Mouse (Mus musculus) adrenal gland, adult 8-10 months (tissue): ENCODE measurements around the gene Hyal1. TPM values are rescaled to one million over a fixed set of nuclear protein-coding genes. Genes with fewer than 3 reads are reported as not detected.
"Not testable (repeated sequence)": the region's sequence is repeated elsewhere in the genome, so short reads cannot be mapped to it uniquely, and the experiment has no call there.

ENCODE experiments used
- DNase-seq: peaks from one replicate; pipeline ENCODE4 v3.0.0; 2022
- total RNA-seq, 4 experiments: library from RNA; stranded (reverse); gene quantifications; 2 replicates each; pipeline ENCODE4 v1.2.4; 2022

The Hyal1 gene
- total RNA-seq, 4 experiments from 2014 or later = 7.7 to 14.2 (median 9.3) TPM

- peak; percentile 28 for DNase-seq
These were observed 26.1 kb upstream of the Hyal1 start for GRCm38 (mm10) chr9:107550491-107551116.

GRCm38 (mm10) chr9:107551117-107551889 lies 25.4 kb upstream of the Hyal1 start, which contains the start of gene Rassf1:
Gene Rassf1 (plus strand): TSS chr9:107551555.
- peak; percentile 26 for DNase-seq

GRCm38 (mm10) chr9:107551890-107552355 lies 24.8 kb upstream of the Hyal1 start:
- DNase-seq = no peak

- no peak for DNase-seq
These were observed 23.9 kb upstream of the Hyal1 start for GRCm38 (mm10) chr9:107552690-107553393.

GRCm38 (mm10) chr9:107553541-107554318 lies 23.0 kb upstream of the Hyal1 start:
- no peak for DNase-seq

- DNase-seq = peak; percentile 94
These were observed 22.4 kb upstream of the Hyal1 start for GRCm38 (mm10) chr9:107554319-107554825.

- no peak for DNase-seq
These were observed 21.7 kb upstream of the Hyal1 start for GRCm38 (mm10) chr9:107555031-107555457.

GRCm38 (mm10) chr9:107555701-107556100 lies 21.0 kb upstream of the Hyal1 start:
- no peak for DNase-seq

DNA sequence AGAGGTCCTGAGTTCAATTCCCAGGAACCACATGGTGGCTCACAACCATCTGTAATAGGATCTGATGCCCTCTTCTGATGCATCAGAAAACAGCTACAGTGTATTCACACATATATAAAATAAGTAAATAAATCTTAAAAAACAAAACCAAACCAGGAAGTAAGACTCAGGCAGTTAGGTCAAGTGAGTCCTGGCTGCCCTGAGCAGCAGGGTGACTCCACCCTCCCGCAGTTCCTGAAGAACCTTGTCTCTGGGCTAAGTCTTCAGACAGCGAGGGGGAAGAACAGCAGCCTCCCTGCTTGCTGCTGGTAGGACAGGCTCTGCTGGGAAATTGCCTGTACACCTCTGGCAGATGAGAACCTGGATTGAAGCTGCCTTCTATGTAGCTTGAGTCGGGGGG lies 20.4 kb upstream of the Hyal1 start:
- DNase-seq = no peak

- DNase-seq = peak; percentile 95
These were observed 13.6 kb upstream of the Hyal1 start, which contains the start of gene Tusc2 for GRCm38 (mm10) chr9:107563029-107563581. Gene Tusc2 (plus strand): TSS chr9:107563255.

DNA sequence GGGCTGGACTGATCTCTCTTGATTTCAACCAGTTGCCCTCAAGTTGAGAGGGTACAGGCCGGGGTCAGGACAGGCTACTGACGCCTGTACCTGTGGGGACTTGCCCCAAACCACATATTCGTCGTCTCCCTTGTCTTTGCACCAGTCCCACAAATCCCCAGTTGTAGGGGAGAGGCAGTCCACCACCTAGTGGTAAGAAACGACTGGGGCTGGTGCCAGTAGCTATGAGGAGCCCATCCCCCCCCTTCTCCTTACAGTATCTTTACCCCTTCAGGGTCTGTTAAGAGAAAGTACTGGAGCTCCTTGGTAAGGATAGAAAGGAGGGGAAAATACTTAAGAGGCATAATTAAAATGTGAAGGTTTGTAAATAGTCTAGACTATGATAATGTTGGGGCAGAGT lies 11.2 kb upstream of the Hyal1 start:
- not testable (repeated sequence) for DNase-seq

GRCm38 (mm10) chr9:107566041-107566709 lies 10.6 kb upstream of the Hyal1 start:
- DNase-seq = no peak

- DNase-seq = no peak
These were observed 9.9 kb upstream of the Hyal1 start for GRCm38 (mm10) chr9:107566855-107567254.

GRCm38 (mm10) chr9:107567702-107568319 lies 8.9 kb upstream of the Hyal1 start, which contains the start of gene Hyal2:
Gene Hyal2 (plus strand): TSS chr9:107567945.
- DNase-seq = no peak

DNA sequence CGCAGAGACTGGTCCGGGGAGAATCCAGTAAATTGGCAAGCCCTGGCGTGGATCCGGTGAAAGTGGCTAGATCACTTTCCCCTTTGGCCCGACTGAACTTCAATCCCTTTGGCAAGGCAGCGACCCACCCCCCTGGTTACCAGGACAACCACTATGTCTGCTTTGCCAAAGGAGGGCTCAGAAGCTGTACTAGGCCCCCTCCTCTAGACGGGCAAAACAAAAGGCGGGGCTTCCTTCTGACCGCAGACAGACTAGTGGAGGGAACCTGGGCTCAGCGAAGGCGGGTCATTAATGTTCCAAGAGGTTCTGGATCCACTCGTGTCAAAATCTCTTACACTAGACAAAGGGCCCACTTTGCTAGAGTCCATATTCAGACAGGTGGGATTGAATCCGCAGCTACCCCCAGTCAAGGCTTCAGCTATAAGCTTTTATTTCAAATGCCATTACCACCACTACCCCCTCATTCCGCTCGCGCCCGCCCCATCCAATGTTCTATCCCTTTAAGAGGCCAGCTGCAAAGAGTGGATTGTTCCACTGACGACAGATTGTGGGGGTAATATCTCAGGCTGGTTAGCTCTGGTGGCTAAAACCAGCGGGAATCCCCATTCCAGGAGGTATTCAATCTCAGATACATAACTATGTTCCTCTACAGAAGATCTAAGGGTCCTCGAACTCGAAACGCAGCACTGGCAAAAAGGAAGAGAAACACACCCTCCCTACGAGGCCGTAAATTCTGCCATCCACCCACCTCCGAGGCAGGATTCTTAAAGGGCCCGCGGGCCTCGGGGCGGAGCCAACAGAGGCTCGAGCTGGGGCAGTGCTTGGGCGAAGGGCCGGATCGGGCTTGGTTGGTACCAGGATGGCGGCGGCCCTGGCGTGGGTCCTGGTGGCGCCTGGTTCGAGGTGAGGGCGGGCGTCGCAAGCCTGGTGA lies 8.1 kb upstream of the Hyal1 start:
- DNase-seq = peak; percentile 82

DNA sequence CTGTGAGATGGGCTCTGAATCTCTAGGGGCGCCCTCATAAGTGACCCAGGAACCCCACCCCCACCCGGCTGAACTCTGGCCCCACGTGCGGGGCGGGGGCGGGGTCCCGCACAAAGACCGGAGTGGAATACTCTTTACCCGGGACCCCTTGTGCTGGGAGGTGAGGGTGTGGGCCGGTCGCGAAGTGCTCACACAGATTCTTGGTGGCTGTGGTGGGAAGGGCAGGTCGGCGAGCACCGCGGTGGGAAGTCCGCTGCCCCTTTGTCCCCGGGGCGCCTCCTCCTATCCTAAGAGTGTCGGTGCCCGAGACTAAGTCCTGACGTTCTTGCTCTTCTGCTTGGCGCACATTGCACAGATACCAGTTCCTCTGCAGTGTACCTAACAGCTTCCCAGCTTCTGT lies 7.5 kb upstream of the Hyal1 start:
- no peak for DNase-seq

DNA sequence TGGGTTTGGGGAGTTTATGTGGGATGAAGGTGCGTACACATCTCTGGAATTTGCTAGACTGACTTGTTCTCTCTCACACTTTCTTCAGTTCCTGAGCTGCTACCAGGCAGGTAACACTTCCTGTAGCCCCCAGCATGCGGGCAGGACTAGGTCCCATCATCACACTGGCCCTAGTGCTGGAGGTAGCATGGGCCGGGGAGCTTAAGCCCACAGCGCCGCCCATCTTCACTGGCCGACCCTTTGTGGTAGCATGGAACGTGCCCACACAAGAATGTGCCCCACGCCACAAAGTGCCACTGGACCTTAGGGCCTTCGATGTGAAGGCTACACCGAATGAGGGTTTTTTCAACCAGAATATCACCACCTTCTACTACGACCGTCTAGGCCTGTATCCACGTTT lies 6.7 kb upstream of the Hyal1 start:
- no peak for DNase-seq

GRCm38 (mm10) chr9:107570845-107571244 lies 5.9 kb upstream of the Hyal1 start:
- no peak for DNase-seq
